Mouse (Mus musculus): Measurements from ENCODE around the gene Gm47996.
"Not testable (repeated sequence)": the region's sequence is repeated elsewhere in the genome, so short reads cannot be mapped to it uniquely, and the experiment has no call there.

Gene Gm47996

GRCm38 (mm10) chr1:151208493-151208892, 1.4 kb upstream of the Gm47996 start:
- DNase-seq (ENCODE audit: low read depth, low spot score) = not testable (repeated sequence)

GRCm38 (mm10) chr1:151208944-151209343, 987 bp upstream of the Gm47996 start:
- DNase-seq (ENCODE audit: low read depth, low spot score) = not testable (repeated sequence)

- DNase-seq (ENCODE audit: low read depth, low spot score) = not testable (repeated sequence)
These were observed 1.7 kb downstream of the Gm47996 start for GRCm38 (mm10) chr1:151211666-151212065.

- no peak for DNase-seq (ENCODE audit: low read depth, low spot score)
These were observed 4.9 kb downstream of the Gm47996 start for GRCm38 (mm10) chr1:151214862-151215261.

- DNase-seq (ENCODE audit: low read depth, low spot score) = no peak
These were observed 6.1 kb downstream of the Gm47996 start for GRCm38 (mm10) chr1:151215985-151216384.

- no peak for DNase-seq (ENCODE audit: low read depth, low spot score)
These were observed 6.5 kb downstream of the Gm47996 start for GRCm38 (mm10) chr1:151216417-151216816.

- no peak for DNase-seq (ENCODE audit: low read depth, low spot score)
These were observed 9.1 kb downstream of the Gm47996 start for GRCm38 (mm10) chr1:151219045-151219444.

GRCm38 (mm10) chr1:151220098-151220497, 10.2 kb downstream of the Gm47996 start:
- no peak for DNase-seq (ENCODE audit: low read depth, low spot score)

GRCm38 (mm10) chr1:151222561-151223267, 12.8 kb downstream of the Gm47996 start:
- no peak for DNase-seq (ENCODE audit: low read depth, low spot score)

GRCm38 (mm10) chr1:151223377-151223776, 13.4 kb downstream of the Gm47996 start:
- no peak for DNase-seq (ENCODE audit: low read depth, low spot score)

- no peak for DNase-seq (ENCODE audit: low read depth, low spot score)
These were observed 14.6 kb downstream of the Gm47996 start for GRCm38 (mm10) chr1:151224536-151224935.

- no peak for DNase-seq (ENCODE audit: low read depth, low spot score)
These were observed 17.6 kb downstream of the Gm47996 start for GRCm38 (mm10) chr1:151227506-151227905.

- DNase-seq (ENCODE audit: low read depth, low spot score) = no peak
These were observed 18.5 kb downstream of the Gm47996 start for GRCm38 (mm10) chr1:151228320-151228989.

GRCm38 (mm10) chr1:151232346-151232745, 22.4 kb downstream of the Gm47996 start:
- no peak for DNase-seq (ENCODE audit: low read depth, low spot score)

- no peak for DNase-seq (ENCODE audit: low read depth, low spot score)
These were observed 23.8 kb downstream of the Gm47996 start for GRCm38 (mm10) chr1:151233756-151234155.

GRCm38 (mm10) chr1:151235574-151235973, 25.6 kb downstream of the Gm47996 start:
- no peak for DNase-seq (ENCODE audit: low read depth, low spot score)

GRCm38 (mm10) chr1:151236141-151236930, 26.4 kb downstream of the Gm47996 start:
- peak; percentile 79 for DNase-seq (ENCODE audit: low read depth, low spot score)

- no peak for DNase-seq (ENCODE audit: low read depth, low spot score)
These were observed 27.8 kb downstream of the Gm47996 start for GRCm38 (mm10) chr1:151237780-151238179.

- peak; percentile 23 for DNase-seq (ENCODE audit: low read depth, low spot score)
These were observed 33.4 kb downstream of the Gm47996 start for GRCm38 (mm10) chr1:151243332-151243731.

GRCm38 (mm10) chr1:151244013-151244412, 34.1 kb downstream of the Gm47996 start:
- no peak for DNase-seq (ENCODE audit: low read depth, low spot score)

GRCm38 (mm10) chr1:151244761-151245160, 34.8 kb downstream of the Gm47996 start:
- DNase-seq (ENCODE audit: low read depth, low spot score) = no peak

GRCm38 (mm10) chr1:151245165-151245564, 35.2 kb downstream of the Gm47996 start:
- no peak for DNase-seq (ENCODE audit: low read depth, low spot score)
